Mouse (Mus musculus) liver, embryonic 16.5 days (tissue): ENCODE results near the gene Uqcrq. TPM values are rescaled to one million over a fixed set of nuclear protein-coding genes. Genes with fewer than 3 reads are reported as not detected.

ENCODE experiments used
- ATAC-seq: fragments of 200-750 bp; cut with Nextera tagmentation; 2 replicates; pipeline ENCODE4 v1.8.0; 2017; ENCODE audit warnings: low read depth, mild to moderate bottlenecking, moderate number of reproducible peaks, moderate library complexity
- H3K27ac ChIP-seq: fragments of 300-500 bp; sonication (generic); 2 replicates; pipeline ENCODE4 v1.5.1; 2014; ENCODE audit warnings: mild to moderate bottlenecking, low read length
- H3K27me3 ChIP-seq: fragments of 300-500 bp; sonication (generic); 2 replicates; pipeline ENCODE4 v1.6.1; 2014; ENCODE audit warnings: low read depth, low read length, mixed read lengths; ENCODE audit not compliant: control insufficient read depth, insufficient read depth
- H3K36me3 ChIP-seq: fragments of 300-500 bp; sonication (generic); 2 replicates; pipeline ENCODE4 v1.6.1; 2014; ENCODE audit warnings: mild to moderate bottlenecking; ENCODE audit not compliant: control insufficient read depth, insufficient read depth
- H3K4me1 ChIP-seq: fragments of 300-500 bp; sonication (generic); 2 replicates; pipeline ENCODE4 v1.6.1; 2014; ENCODE audit warnings: low read depth, low read length, mixed read lengths; ENCODE audit not compliant: control insufficient read depth
- H3K4me2 ChIP-seq: fragments of 300-500 bp; sonication (generic); 2 replicates; pipeline ENCODE4 v1.6.1; 2014; ENCODE audit warnings: low read depth, low read length, mixed read lengths
- H3K4me3 ChIP-seq: fragments of 300-500 bp; sonication (generic); 2 replicates; pipeline ENCODE4 v1.5.1; 2014; ENCODE audit warnings: low read depth, mild to moderate bottlenecking, low read length
- H3K9ac ChIP-seq: fragments of 300-500 bp; sonication (generic); 2 replicates; pipeline ENCODE4 v1.6.1; 2014; ENCODE audit warnings: low read depth, low read length
- H3K9me3 ChIP-seq: fragments of 300-500 bp; sonication (generic); replicated peaks from 2 replicates; pipeline ENCODE4 v1.6.1; 2016; ENCODE audit warnings: low read length; ENCODE audit not compliant: control insufficient read depth
- WGBS: fragments of 180-500 bp; shearing (Covaris S2); extraction: QIAGEN DNeasy Blood & Tissue Kit; methylation state at CpG from one replicate; pipeline ENCODE4 v1.1.7; 2014; ENCODE audit not compliant: insufficient replicate concordance; 5-methylcytosine and 5-hydroxymethylcytosine counted together
- polyA plus RNA-seq: library from polyadenylated mRNA; unstranded; fragments of >200 nt; fragmentation: Nextera tagmentation; extraction: Ambion mirVana; gene quantifications from 2 replicates; pipeline ENCODE4 v1.2.1, GENCODE M21; 2015

Uqcrq gene
- polyA plus RNA-seq: 513 and 549 TPM in 2 replicates

DNA sequence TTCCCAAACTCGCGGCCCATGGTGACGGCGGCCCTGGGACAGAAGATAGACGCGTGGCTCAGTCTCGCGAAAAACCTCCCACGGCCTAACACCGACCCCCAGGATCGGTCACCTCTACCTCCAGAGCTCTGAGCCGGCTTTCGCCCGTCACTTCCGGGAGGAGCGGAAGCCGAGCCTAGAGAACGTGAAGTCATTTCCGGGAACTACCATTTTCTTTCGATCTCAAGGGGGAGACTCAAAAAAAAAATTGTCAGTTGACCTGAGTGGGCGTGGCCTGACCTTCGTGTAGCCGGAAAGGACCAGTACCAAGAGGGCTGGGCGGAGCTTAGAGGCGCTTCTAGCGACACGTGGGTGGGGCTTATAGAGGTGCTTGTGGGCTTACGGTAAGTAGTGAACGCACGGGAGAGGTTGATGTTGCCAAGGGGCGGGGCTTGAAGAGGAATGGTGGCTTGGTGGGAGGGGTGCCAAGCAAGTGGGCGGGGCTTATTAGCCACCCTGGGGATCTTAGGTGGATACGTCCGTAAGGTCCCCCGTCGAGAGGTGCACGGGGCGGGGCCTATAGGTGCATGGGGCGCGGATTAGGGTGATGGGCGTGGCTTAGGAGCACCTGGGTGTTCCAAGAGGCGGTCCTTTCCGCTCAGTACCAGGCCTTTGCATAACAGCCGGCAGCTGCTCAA lies at the start of gene Uqcrq, which contains the start of gene Gdf9:
Gene Uqcrq, minus strand, starts transcription at position 162 of the 677 bp plus-strand sequence.
Gene Gdf9, plus strand, starts transcription at position 354 of the 677 bp plus-strand sequence.
- Histone ChIP-seq H3K4me2 (peak within 1 kb of the TSS; percentile 88), H3K27ac (peak within 1 kb of the TSS; percentile 91), H3K9me3 (no peaks in the 10 kb centered on the region), H3K4me3 (peak within 1 kb of the TSS; percentile 95), H3K36me3 (peaks cover 12% of the 10 kb centered on the region), H3K9ac (peak within 1 kb of the TSS; percentile 92), H3K4me1 (peaks cover 35% of the 10 kb centered on the region), H3K27me3 (no peaks in the 10 kb centered on the region)
- WGBS: under 1% methylated on average over 44 of the region's 44 CpGs
- peak; percentile 89 for ATAC-seq

DNA sequence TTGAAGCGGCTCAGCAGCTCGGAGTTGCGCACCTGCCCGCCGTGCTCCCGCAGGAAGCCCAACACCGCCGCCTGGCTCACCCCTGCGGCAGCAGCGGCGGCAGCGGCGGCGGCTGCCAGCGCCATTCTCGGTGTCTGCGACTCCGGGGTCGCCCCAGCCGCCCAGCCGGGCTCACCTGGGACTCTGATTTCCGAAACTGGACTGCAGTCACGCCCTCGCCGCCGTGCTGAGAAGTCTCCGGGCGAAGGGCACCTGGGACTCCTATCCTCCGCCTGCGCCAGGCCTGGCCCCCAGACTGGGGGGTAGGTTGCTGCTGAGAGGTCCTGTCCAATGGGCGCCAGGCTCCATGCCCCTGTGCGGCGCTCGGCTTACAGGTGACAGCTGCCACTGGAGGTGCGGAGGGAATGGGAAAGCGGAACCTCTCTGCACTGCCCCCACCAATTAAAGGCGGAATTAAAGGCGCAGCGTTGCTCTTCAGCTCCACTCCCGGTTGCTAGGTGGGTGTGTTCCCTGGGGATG lies 49.2 kb upstream of the Uqcrq start, which contains the start of the genes Gm9945 and Sowaha:
Gene Gm9945, plus strand, starts transcription at position 384 of the 519 bp plus-strand sequence.
Gene Sowaha, minus strand, starts transcription at position 492 of the 519 bp plus-strand sequence.
- WGBS: under 1% methylated on average over 40 of the region's 40 CpGs
- Histone ChIP-seq H3K4me3 (peak within 1 kb of the TSS; percentile 82), H3K36me3 (peaks cover 4% of the 10 kb centered on the region), H3K9me3 (no peaks in the 10 kb centered on the region), H3K4me2 (peak within 1 kb of the TSS; percentile 72), H3K27me3 (peaks cover 48% of the 10 kb centered on the region), H3K9ac (peak within 1 kb of the TSS; percentile 80), H3K27ac (peak within 1 kb of the TSS; percentile 98), H3K4me1 (peaks cover 57% of the 10 kb centered on the region)
- peak; percentile 64 for ATAC-seq

DNA sequence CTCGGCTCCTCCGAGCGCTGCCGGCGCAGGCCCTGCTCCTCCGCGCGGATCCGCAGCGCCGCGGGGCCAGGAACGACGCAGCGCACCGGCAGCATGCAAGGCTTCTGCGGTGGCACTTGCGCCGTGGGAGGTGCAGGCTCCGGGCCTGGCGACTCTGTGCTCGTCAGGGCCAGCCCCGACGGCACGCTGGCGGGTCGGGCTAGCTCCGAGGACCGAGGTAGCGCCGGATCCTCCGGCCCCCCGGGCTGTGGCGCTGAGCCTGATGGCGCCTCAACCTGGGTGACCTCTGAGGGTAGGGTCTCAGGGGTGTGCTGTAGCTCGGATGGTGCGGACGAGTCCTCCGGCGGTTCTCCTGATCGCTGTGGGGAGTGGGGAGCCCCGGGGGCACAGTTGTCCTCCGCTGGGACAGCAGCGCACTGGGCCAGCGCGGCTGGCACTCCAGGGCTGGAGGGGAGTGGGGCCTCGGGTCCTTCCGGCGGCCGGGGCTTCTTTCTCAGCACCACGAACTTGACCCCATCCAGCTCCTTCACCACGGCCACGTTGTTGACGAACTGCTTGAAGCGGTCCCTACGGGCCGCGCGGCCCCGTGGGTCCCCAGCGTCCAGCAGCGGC lies 48.6 kb upstream of the Uqcrq start:
- peak overlapping the region; percentile 82 for H3K4me3 ChIP-seq
- peaks cover 50% of the 10 kb centered on the region for H3K27me3 ChIP-seq
- peak overlapping the region; percentile 98 for H3K27ac ChIP-seq
- no peak for ATAC-seq
- peaks cover 52% of the 10 kb centered on the region for H3K4me1 ChIP-seq
- whole genome bisulfite sequencing: under 1% methylated on average over 62 of the region's 62 CpGs
- H3K4me2 ChIP-seq: peak overlapping the region; percentile 72
- peak overlapping the region; percentile 80 for H3K9ac ChIP-seq
- H3K36me3 ChIP-seq: peaks cover 4% of the 10 kb centered on the region
- no peaks in the 10 kb centered on the region for H3K9me3 ChIP-seq

DNA sequence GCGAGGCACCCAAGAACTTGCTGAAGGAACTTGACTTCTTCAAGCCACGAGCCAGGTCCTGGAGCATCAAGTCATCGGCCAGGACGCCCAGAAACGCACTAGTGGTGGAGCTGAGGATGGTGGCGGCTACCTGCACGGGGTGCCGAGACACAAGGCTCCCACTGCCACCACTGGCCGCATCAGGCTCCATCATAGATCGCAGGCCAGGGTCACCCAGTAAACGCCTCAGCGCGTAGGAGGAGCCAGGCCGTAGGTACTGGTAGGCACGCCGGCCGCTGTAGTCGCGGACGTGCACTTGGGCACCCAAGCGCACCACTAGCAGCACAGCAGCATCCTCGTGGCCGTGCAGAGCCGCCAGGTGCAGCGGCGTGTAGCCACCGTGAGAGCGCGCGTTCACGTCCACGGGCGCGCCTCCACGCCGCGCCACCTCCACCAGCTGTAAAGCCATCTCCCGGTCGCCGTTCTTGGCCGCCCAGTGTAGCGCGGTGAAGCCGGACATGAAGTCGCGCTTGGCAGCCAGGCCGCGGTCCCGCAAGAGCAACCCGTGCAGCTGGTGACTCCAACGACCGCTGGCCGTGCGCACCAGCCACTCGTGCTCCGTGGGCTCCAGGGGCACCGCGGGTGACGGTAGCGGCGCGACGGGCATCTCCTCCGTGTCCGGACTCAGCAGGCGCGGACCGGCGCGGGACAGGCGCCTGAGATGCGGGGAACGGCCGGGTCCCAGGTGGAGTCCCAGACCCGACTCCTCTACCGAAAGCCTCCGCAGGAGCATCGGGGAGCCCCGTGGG lies 47.9 kb upstream of the Uqcrq start:
- peaks cover 54% of the 10 kb centered on the region for H3K27me3 ChIP-seq
- H3K4me1 ChIP-seq: peaks cover 46% of the 10 kb centered on the region

DNA sequence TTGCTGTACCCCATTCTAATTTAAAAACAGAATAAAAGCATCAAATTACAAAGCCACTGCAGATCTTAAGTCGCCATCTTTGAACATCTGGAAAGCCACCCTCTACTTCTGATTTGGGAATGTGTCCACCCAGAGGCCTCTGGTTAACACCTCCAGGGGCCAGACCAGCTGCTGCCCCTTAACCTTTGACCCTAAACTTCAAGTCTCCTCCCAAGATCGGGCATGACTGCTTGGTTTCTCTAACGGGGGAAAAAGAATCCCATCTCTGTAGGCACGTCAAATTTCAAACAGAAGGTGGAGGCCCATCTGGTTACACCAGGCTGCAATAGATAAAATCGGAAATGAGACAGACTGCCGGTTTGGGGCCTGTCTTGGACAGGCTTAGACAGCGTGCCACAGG lies 47.2 kb upstream of the Uqcrq start:
- Histone ChIP-seq H3K27me3 (peaks cover 59% of the 10 kb centered on the region), H3K27ac (0 out of 2 replicates have a peak overlapping the region, but pooled peaks have one; percentile 2), H3K4me1 (peaks cover 40% of the 10 kb centered on the region), H3K4me2 (peak overlapping the region; percentile 72), H3K9me3 (no peaks in the 10 kb centered on the region), H3K4me3 (peak overlapping the region; percentile 82), H3K9ac (peak overlapping the region; percentile 80), H3K36me3 (peaks cover 4% of the 10 kb centered on the region)
- no peak for ATAC-seq
- 27% methylated on average over 7 of the region's 7 CpGs for WGBS

More for the DNA sequence above, 47.9 kb upstream of the Uqcrq start:
- 6% methylated on average over 79 of the region's 79 CpGs for WGBS
- H3K9me3 ChIP-seq: no peaks in the 10 kb centered on the region
- peak overlapping the region; percentile 98; the same call in 1 of the 2 replicates for H3K27ac ChIP-seq
- ATAC-seq: no peak
- H3K4me3 ChIP-seq: peak overlapping the region; percentile 82
- peak overlapping the region; percentile 80 for H3K9ac ChIP-seq
- peak overlapping the region; percentile 72 for H3K4me2 ChIP-seq
- peaks cover 4% of the 10 kb centered on the region for H3K36me3 ChIP-seq

DNA sequence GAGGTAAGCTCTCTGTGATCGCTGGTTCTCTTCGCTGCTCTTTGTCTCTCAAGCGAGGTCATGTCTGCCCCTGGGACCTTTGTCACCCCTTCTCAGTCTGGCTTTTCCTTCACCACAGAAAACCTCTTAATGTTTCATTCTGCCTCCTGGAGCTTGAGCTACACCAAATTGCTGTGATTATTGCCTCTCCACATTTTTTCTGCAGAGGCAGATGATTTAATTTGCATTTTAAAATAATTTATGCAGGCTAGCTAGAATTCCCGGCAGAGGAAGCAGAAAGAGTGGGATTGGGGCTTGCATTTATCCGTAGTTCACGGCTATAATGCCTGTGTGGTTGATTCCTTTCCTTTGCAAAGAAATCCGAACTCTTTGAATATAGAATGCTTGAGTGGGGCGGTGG lies 45.0 kb upstream of the Uqcrq start:
- no peak for ATAC-seq
- H3K27ac ChIP-seq: no peak overlapping the region
- H3K9ac ChIP-seq: no peak overlapping the region
- no peaks in the 10 kb centered on the region for H3K9me3 ChIP-seq
- H3K4me2 ChIP-seq: no peak overlapping the region
- peaks cover 73% of the 10 kb centered on the region for H3K27me3 ChIP-seq
- no peak overlapping the region for H3K4me3 ChIP-seq
- H3K4me1 ChIP-seq: peaks cover 23% of the 10 kb centered on the region
- 30% methylated on average over 8 of the region's 8 CpGs for WGBS
- peaks cover 4% of the 10 kb centered on the region for H3K36me3 ChIP-seq

DNA sequence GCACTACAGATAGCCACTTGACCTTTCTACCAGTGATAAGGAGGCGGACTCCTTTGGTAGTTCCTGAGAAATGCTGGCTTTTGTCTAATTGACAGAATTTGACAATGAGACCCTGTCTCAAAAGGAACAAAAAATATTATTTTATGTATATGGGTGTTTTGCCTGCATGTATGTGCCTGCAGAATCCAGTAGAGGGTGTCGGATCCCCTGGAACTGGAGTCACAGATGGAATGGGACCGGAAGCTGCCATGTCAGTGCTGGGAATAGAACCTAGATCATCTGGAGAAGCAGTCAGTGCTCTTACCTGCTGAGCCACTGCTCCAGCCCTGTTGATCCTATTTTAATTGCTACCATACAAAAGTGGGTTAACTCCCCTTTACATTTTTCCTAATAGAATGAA lies 42.1 kb upstream of the Uqcrq start:
- Histone ChIP-seq H3K27me3 (peaks cover 59% of the 10 kb centered on the region), H3K9me3 (no peaks in the 10 kb centered on the region), H3K4me2 (no peak overlapping the region), H3K27ac (no peak overlapping the region), H3K9ac (no peak overlapping the region), H3K36me3 (peaks cover under 1% of the 10 kb centered on the region), H3K4me3 (no peak overlapping the region), H3K4me1 (peaks cover 5% of the 10 kb centered on the region)
- 59% methylated on average over 3 of the region's 3 CpGs for WGBS
- no peak for ATAC-seq

DNA sequence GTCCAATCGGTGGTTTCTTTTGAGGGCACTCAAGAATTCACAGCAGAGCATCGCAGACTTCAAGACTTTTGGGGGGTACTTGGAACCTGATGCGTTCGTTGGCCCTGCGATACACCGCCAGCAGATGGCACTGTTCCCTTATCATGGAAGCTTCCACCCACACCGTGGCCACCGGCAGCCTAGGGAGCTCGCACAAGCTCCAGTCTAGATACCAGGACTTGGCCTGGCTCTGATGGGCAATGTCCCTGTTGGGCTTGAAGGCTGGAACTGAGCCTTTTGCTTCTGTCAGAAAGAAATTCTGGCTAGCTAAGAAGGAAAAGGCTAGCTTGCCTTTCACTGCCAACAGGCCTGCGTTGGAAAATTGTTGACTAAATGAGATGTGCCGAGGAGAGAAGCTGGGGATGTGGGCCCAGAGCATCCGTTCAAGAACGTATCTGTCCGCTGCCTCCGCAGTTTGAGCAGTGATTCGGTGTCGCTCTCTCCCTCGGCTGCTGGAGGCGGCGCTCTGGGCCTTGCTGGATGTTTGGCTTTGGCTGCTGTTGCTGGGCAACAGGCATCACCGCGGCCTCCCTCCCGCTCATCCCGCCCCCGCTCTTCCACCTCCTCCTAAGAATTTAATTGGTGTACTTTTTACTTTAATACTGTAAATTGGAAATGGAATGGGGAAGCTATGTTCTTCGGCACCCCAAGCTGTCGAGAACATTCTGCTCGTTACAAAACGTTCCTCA lies 39.5 kb upstream of the Uqcrq start, which contains the start of gene Gm9837:
Gene Gm9837, minus strand, starts transcription at position 512 of the 728 bp plus-strand sequence.
- Histone ChIP-seq H3K4me2 (0 out of 2 replicates have a peak within 1 kb of the TSS, but pooled peaks have one; percentile 10), H3K4me3 (no peak within 1 kb of the TSS), H3K36me3 (no peaks in the 10 kb centered on the region), H3K4me1 (peaks cover 7% of the 10 kb centered on the region), H3K9ac (no peak within 1 kb of the TSS), H3K27me3 (peaks cover 56% of the 10 kb centered on the region), H3K9me3 (no peaks in the 10 kb centered on the region), H3K27ac (no peak within 1 kb of the TSS)
- peak; percentile 80 for ATAC-seq
- 8% methylated on average over 29 of the region's 29 CpGs for WGBS
